8 mouse cellular contexts compared by ENCODE assay signal in genomic region chr6:83774781-83775563, GRCm38 (mm10). TPM values are rescaled to one million over a fixed set of nuclear protein-coding genes. Genes with fewer than 3 reads are reported as not detected.
A peak's percentile ranks its signal among the peaks of the same experiment; 100 is the strongest.
DNase-seq lines count a peak whose midpoint lies in the region; ATAC-seq and TF ChIP-seq lines count a peak whose summit lies in the region.

No protein-coding gene starts in this region.

- H3K36me3 ChIP-seq in kidney, embryonic 14.5 days (ENCODE audit: control insufficient read depth, insufficient read depth, low read length): peaks cover 26% of the 10 kb centered on the region
- H3K36me3 ChIP-seq in forebrain, embryonic 13.5 days (ENCODE audit: poor library complexity, severe bottlenecking): peaks cover 27% of the 10 kb centered on the region
- H3K36me3 ChIP-seq in kidney, postnatal 0 days (ENCODE audit: insufficient read depth, low read length): peaks cover 13% of the 10 kb centered on the region
- no peaks in the 10 kb centered on the region for H3K36me3 ChIP-seq in midbrain, embryonic 11.5 days (ENCODE audit: control insufficient read depth, insufficient read depth, low read length)

- no peaks in the 10 kb centered on the region for H3K9me3 ChIP-seq in kidney, embryonic 14.5 days (ENCODE audit: control insufficient read depth, low read length)
- no peaks in the 10 kb centered on the region for H3K9me3 ChIP-seq in forebrain, embryonic 13.5 days (replicated peaks)
- no peaks in the 10 kb centered on the region for H3K9me3 ChIP-seq in kidney, postnatal 0 days (replicated peaks; ENCODE audit: low read length)
- no peaks in the 10 kb centered on the region for H3K9me3 ChIP-seq in midbrain, embryonic 11.5 days (ENCODE audit: control insufficient read depth, low read length)

- peak overlapping the region; percentile 96 for H3K4me3 ChIP-seq in kidney, embryonic 14.5 days (ENCODE audit: low read length)
- H3K4me3 ChIP-seq in forebrain, embryonic 13.5 days: peak overlapping the region; percentile 83
- H3K4me3 ChIP-seq in kidney, postnatal 0 days (replicated peaks; ENCODE audit: low read depth, low read length): peak overlapping the region; percentile 74
- H3K4me3 ChIP-seq in midbrain, embryonic 11.5 days (ENCODE audit: low read depth, low read length): peak overlapping the region; percentile 94

- 0 out of 2 replicates have a peak, but pooled peaks cover 5% of the 10 kb centered on the region for H3K4me1 ChIP-seq in kidney, embryonic 14.5 days (ENCODE audit: control insufficient read depth, insufficient read depth, low read length)
- peaks cover 22% of the 10 kb centered on the region for H3K4me1 ChIP-seq in forebrain, embryonic 13.5 days
- peaks cover 3% of the 10 kb centered on the region; the same call in 1 of the 2 replicates for H3K4me1 ChIP-seq in kidney, postnatal 0 days (replicated peaks; ENCODE audit: insufficient read depth, low read length)
- peaks cover 14% of the 10 kb centered on the region for H3K4me1 ChIP-seq in midbrain, embryonic 11.5 days (ENCODE audit: control insufficient read depth, insufficient read depth, low read length)

- peak overlapping the region; percentile 79 for H3K27ac ChIP-seq in kidney, embryonic 14.5 days (ENCODE audit: low read depth, low read length)
- peak overlapping the region; percentile 74 for H3K27ac ChIP-seq in forebrain, embryonic 13.5 days
- H3K27ac ChIP-seq in kidney, postnatal 0 days: peak overlapping the region; percentile 86
- no peak overlapping the region for H3K27ac ChIP-seq in midbrain, embryonic 11.5 days (ENCODE audit: low read depth, low read length)

- no peak for DNase-seq in kidney, postnatal 25 days
- DNase-seq in adipocyte (ENCODE audit: low spot score): peak; percentile 44
- DNase-seq in kidney, postnatal 0 days (ENCODE audit: low spot score): peak; percentile 54
- DNase-seq in midbrain, embryonic 11.5 days (ENCODE audit: low spot score, missing footprints): peak; percentile 93
- DNase-seq in urinary bladder, postnatal 14 days (ENCODE audit: low spot score): no peak
- DNase-seq in adrenal gland, postnatal 4 days (ENCODE audit: low spot score in 2 of 2): no peak

- H3K4me2 ChIP-seq in kidney, embryonic 14.5 days (replicated peaks; ENCODE audit: low read depth, low read length): peak overlapping the region; percentile 84
- H3K4me2 ChIP-seq in forebrain, embryonic 13.5 days: peak overlapping the region; percentile 78
- H3K4me2 ChIP-seq in kidney, postnatal 0 days (ENCODE audit: low read length): peak overlapping the region; percentile 63
- H3K4me2 ChIP-seq in midbrain, embryonic 11.5 days: peak overlapping the region; percentile 90

- WGBS in kidney, embryonic 14.5 days: 0% methylated on average over 14 of the region's 14 CpGs
- 3% methylated on average over 14 of the region's 14 CpGs for WGBS in forebrain, embryonic 13.5 days
- WGBS in kidney, postnatal 0 days: under 1% methylated on average over 14 of the region's 14 CpGs
- 3% methylated on average over 14 of the region's 14 CpGs for WGBS in midbrain, embryonic 11.5 days

- peak overlapping the region; percentile 93 for H3K9ac ChIP-seq in kidney, embryonic 14.5 days (ENCODE audit: low read depth, low read length)
- peak overlapping the region; percentile 92 for H3K9ac ChIP-seq in forebrain, embryonic 13.5 days
- H3K9ac ChIP-seq in kidney, postnatal 0 days (ENCODE audit: low read depth, low read length): peak overlapping the region; percentile 88
- peak overlapping the region; percentile 95 for H3K9ac ChIP-seq in midbrain, embryonic 11.5 days (ENCODE audit: low read length)

- no peaks in the 10 kb centered on the region for H3K27me3 ChIP-seq in kidney, embryonic 14.5 days (ENCODE audit: control insufficient read depth, insufficient read depth, low read length)
- no peaks in the 10 kb centered on the region for H3K27me3 ChIP-seq in forebrain, embryonic 13.5 days
- no peaks in the 10 kb centered on the region for H3K27me3 ChIP-seq in kidney, postnatal 0 days (ENCODE audit: insufficient read depth, low read length)
- no peaks in the 10 kb centered on the region for H3K27me3 ChIP-seq in midbrain, embryonic 11.5 days (ENCODE audit: control insufficient read depth, insufficient read depth, low read length)

- peak; percentile 51 for ATAC-seq in kidney, embryonic 14.5 days (ENCODE audit: low FRiP score, low TSS enrichment)
- ATAC-seq in forebrain, embryonic 13.5 days: peak; percentile 52
- ATAC-seq in kidney, postnatal 0 days (replicated peaks; ENCODE audit: low FRiP score, low read depth): peak; percentile 25; the same call in 1 of the 2 replicates
- ATAC-seq in midbrain, embryonic 11.5 days (ENCODE audit: low FRiP score): peak; percentile 49

- no peak for TF ChIP-seq CTCF in kidney, postnatal 0 days (IDR thresholded peaks at IDR 0.05; ENCODE audit: low read depth)

RNA-seq across cellular contexts. Expression of gene Tex261, which starts 0.6 kb away (rescaled TPM):
- polyA plus RNA-seq in kidney, embryonic 14.5 days (2014; fragmentation: Nextera tagmentation; extraction: Ambion mirVana): 59.8 and 67.3 TPM in 2 replicates
- 66.0 and 77.5 TPM in 2 replicates for polyA plus RNA-seq in forebrain, embryonic 13.5 days (2015; fragmentation: Nextera tagmentation; extraction: Ambion mirVana)
- polyA plus RNA-seq in kidney, postnatal 0 days (2015; fragmentation: Nextera tagmentation; extraction: Ambion mirVana): 108 TPM in 2 replicates
- polyA plus RNA-seq in midbrain, embryonic 11.5 days (2014; fragmentation: Nextera tagmentation; extraction: Ambion mirVana): 49.0 and 56.9 TPM in 2 replicates
- total RNA-seq in adrenal gland, postnatal 4 days (2021): 10 to 100 TPM; 93.7 to 93.9 TPM

RNA-seq across cellular contexts. Expression of gene Ankrd53, which starts 12.5 kb away (rescaled TPM):
- 0.21 and 0.28 TPM in 2 replicates for polyA plus RNA-seq in kidney, embryonic 14.5 days (2014; fragmentation: Nextera tagmentation; extraction: Ambion mirVana)
- 0.13 and 0.28 TPM in 2 replicates for polyA plus RNA-seq in forebrain, embryonic 13.5 days (2015; fragmentation: Nextera tagmentation; extraction: Ambion mirVana)
- polyA plus RNA-seq in kidney, postnatal 0 days (2015; fragmentation: Nextera tagmentation; extraction: Ambion mirVana): 0.17 and 0.33 TPM in 2 replicates
- polyA plus RNA-seq in midbrain, embryonic 11.5 days (2014; fragmentation: Nextera tagmentation; extraction: Ambion mirVana): 0.18 TPM in 1 of 2 replicates, not detected in the other
- under 1 TPM; 0.28 to 0.39 TPM for total RNA-seq in adrenal gland, postnatal 4 days (2021)

RNA-seq across cellular contexts. Expression of gene Nagk, which starts 19.8 kb away (rescaled TPM):
- polyA plus RNA-seq in kidney, embryonic 14.5 days (2014; fragmentation: Nextera tagmentation; extraction: Ambion mirVana): 42.7 and 43.5 TPM in 2 replicates
- polyA plus RNA-seq in forebrain, embryonic 13.5 days (2015; fragmentation: Nextera tagmentation; extraction: Ambion mirVana): 64.9 and 72.8 TPM in 2 replicates
- polyA plus RNA-seq in kidney, postnatal 0 days (2015; fragmentation: Nextera tagmentation; extraction: Ambion mirVana): 56.8 and 60.0 TPM in 2 replicates
- 31.8 and 36.1 TPM in 2 replicates for polyA plus RNA-seq in midbrain, embryonic 11.5 days (2014; fragmentation: Nextera tagmentation; extraction: Ambion mirVana)
- total RNA-seq in adrenal gland, postnatal 4 days (2021): 10 to 100 TPM; 65.5 to 70.1 TPM

RNA-seq across cellular contexts. Expression of gene Atp6v1b1, which starts 32.2 kb away (rescaled TPM):
- 3.5 and 3.6 TPM in 2 replicates for polyA plus RNA-seq in kidney, embryonic 14.5 days (2014; fragmentation: Nextera tagmentation; extraction: Ambion mirVana)
- polyA plus RNA-seq in forebrain, embryonic 13.5 days (2015; fragmentation: Nextera tagmentation; extraction: Ambion mirVana): 0.19 TPM in 1 of 2 replicates, not detected in the other
- polyA plus RNA-seq in kidney, postnatal 0 days (2015; fragmentation: Nextera tagmentation; extraction: Ambion mirVana): 14.2 and 17.0 TPM in 2 replicates
- polyA plus RNA-seq in midbrain, embryonic 11.5 days (2014; fragmentation: Nextera tagmentation; extraction: Ambion mirVana): not detected in 2 replicates
- 10 to 100 TPM in 1 of 2 experiments, under 1 TPM in 1; 0.31 to 13.7 TPM for total RNA-seq in adrenal gland, postnatal 4 days (2021)

RNA-seq across cellular contexts. Expression of gene Paip2b, which starts 56.6 kb away (rescaled TPM):
- polyA plus RNA-seq in kidney, embryonic 14.5 days (2014; fragmentation: Nextera tagmentation; extraction: Ambion mirVana): 18.2 and 22.0 TPM in 2 replicates
- polyA plus RNA-seq in forebrain, embryonic 13.5 days (2015; fragmentation: Nextera tagmentation; extraction: Ambion mirVana): 30.0 and 39.5 TPM in 2 replicates
- 10.8 and 12.1 TPM in 2 replicates for polyA plus RNA-seq in kidney, postnatal 0 days (2015; fragmentation: Nextera tagmentation; extraction: Ambion mirVana)
- 19.7 and 23.9 TPM in 2 replicates for polyA plus RNA-seq in midbrain, embryonic 11.5 days (2014; fragmentation: Nextera tagmentation; extraction: Ambion mirVana)
- total RNA-seq in adrenal gland, postnatal 4 days (2021): 10 to 100 TPM; 32.5 to 36.2 TPM

Comparison
In these comparisons a context has a peak if more than half of its experiments do, and no peak if none do; other contexts are left out.
1. DNase-seq: peak in adipocyte (single experiment), kidney, postnatal 0 days (single experiment) and midbrain, embryonic 11.5 days (single experiment); none in kidney, postnatal 25 days (0 of 2), urinary bladder, postnatal 14 days (single experiment) and adrenal gland, postnatal 4 days (0 of 2).
2. Peak in every context shown above with its lines, with median percentiles within 50 percentile points of each other: ATAC-seq, H3K4me2 ChIP-seq, H3K4me3 ChIP-seq and H3K9ac ChIP-seq.